Mouse (Mus musculus): ENCODE measurements around the gene Trappc3l. TPM values are rescaled to one million over a fixed set of nuclear protein-coding genes. Genes with fewer than 3 reads are reported as not detected.

The Trappc3l gene
- polyA plus RNA-seq, 1 experiment from 2014 or later: not detected

- ATAC-seq (ENCODE audit: low FRiP score, low TSS enrichment) (peak; percentile 89), DNase-seq (ENCODE audit: low spot score) (peak; percentile 43)
- Histone ChIP-seq H3K27ac (replicated peaks) (no peak overlapping the region), H3K27me3 (ENCODE audit: control insufficient read depth, insufficient read depth, low read length) (no peaks in the 10 kb centered on the region), H3K9ac (ENCODE audit: low read length) (no peak overlapping the region), H3K4me3 (ENCODE audit: low read depth, low read length) (no peak overlapping the region), H3K4me1 (replicated peaks; ENCODE audit: control insufficient read depth, insufficient read depth) (no peaks in the 10 kb centered on the region), H3K36me3 (ENCODE audit: control insufficient read depth, insufficient read depth, low read length) (no peaks in the 10 kb centered on the region), H3K4me2 (replicated peaks; ENCODE audit: low read depth) (no peak overlapping the region), H3K9me3 (ENCODE audit: control insufficient read depth, low read length) (no peaks in the 10 kb centered on the region; the same call in 1 of the 2 replicates)
- WGBS: 44% methylated on average over 4 of the region's 4 CpGs
- no peak for TF ChIP-seq EP300 (optimal IDR thresholded peaks at IDR 0.05)
- TF ChIP-seq CTCF (IDR thresholded peaks at IDR 0.05; ENCODE audit: low read depth): no peak
These were observed 102.4 kb downstream of the Trappc3l start for GRCm38 (mm10) chr10:34139768-34140167.

- Histone ChIP-seq H3K27me3 (ENCODE audit: control insufficient read depth, insufficient read depth, low read length) (no peaks in the 10 kb centered on the region), H3K9ac (ENCODE audit: low read length) (no peak overlapping the region), H3K4me2 (replicated peaks; ENCODE audit: low read depth) (no peak overlapping the region), H3K36me3 (ENCODE audit: control insufficient read depth, insufficient read depth, low read length) (no peaks in the 10 kb centered on the region), H3K4me3 (ENCODE audit: low read depth, low read length) (no peak overlapping the region), H3K9me3 (ENCODE audit: control insufficient read depth, low read length) (no peaks in the 10 kb centered on the region; the same call in 1 of the 2 replicates), H3K27ac (replicated peaks) (no peak overlapping the region), H3K4me1 (replicated peaks; ENCODE audit: control insufficient read depth, insufficient read depth) (no peaks in the 10 kb centered on the region)
- ATAC-seq (ENCODE audit: low FRiP score, low TSS enrichment) (no peak), DNase-seq (ENCODE audit: low spot score) (no peak)
- no peak for TF ChIP-seq CTCF (IDR thresholded peaks at IDR 0.05; ENCODE audit: low read depth)
- TF ChIP-seq EP300 (optimal IDR thresholded peaks at IDR 0.05): no peak
- 91% methylated on average over 2 of the region's 2 CpGs for WGBS
These were observed 104.3 kb downstream of the Trappc3l start for GRCm38 (mm10) chr10:34141693-34142092.

- 75% methylated on average over 3 of the region's 3 CpGs for WGBS
- Histone ChIP-seq H3K27me3 (ENCODE audit: control insufficient read depth, insufficient read depth, low read length) (no peaks in the 10 kb centered on the region), H3K9me3 (ENCODE audit: control insufficient read depth, low read length) (no peaks in the 10 kb centered on the region), H3K27ac (replicated peaks) (no peak overlapping the region), H3K4me3 (ENCODE audit: low read depth, low read length) (no peak overlapping the region), H3K9ac (ENCODE audit: low read length) (no peak overlapping the region), H3K36me3 (ENCODE audit: control insufficient read depth, insufficient read depth, low read length) (peaks cover 4% of the 10 kb centered on the region; the same call in 1 of the 2 replicates), H3K4me2 (replicated peaks; ENCODE audit: low read depth) (no peak overlapping the region), H3K4me1 (replicated peaks; ENCODE audit: control insufficient read depth, insufficient read depth) (no peaks in the 10 kb centered on the region)
- ATAC-seq (ENCODE audit: low FRiP score, low TSS enrichment) (no peak), DNase-seq (ENCODE audit: low spot score) (no peak)
- TF ChIP-seq EP300 (optimal IDR thresholded peaks at IDR 0.05): no peak
- TF ChIP-seq CTCF (IDR thresholded peaks at IDR 0.05; ENCODE audit: low read depth): no peak
These were observed 112.4 kb downstream of the Trappc3l start for GRCm38 (mm10) chr10:34149772-34150171.

DNA sequence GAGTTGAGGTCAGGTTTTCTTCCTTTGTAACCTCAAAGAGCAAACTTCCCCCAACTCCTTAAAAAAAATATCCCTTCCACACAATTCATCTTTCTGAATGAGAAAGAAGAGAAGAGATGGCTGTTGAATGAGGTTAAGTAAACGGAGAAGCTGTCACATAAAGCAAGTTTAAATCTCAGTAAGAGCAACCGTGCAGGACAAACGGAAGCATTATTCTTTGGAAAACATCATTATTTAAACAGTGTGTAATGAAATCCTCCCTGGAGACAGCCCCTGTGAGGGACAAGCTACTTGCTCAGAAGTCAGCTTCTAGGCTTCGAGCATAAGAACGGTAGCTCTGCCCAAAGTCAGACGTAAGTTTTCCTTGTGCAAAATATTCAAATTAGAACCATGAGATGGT, 113.1 kb downstream of the Trappc3l start:
- Histone ChIP-seq H3K27me3 (ENCODE audit: control insufficient read depth, insufficient read depth, low read length) (no peaks in the 10 kb centered on the region), H3K36me3 (ENCODE audit: control insufficient read depth, insufficient read depth, low read length) (peaks cover 4% of the 10 kb centered on the region; the same call in 1 of the 2 replicates), H3K4me3 (ENCODE audit: low read depth, low read length) (no peak overlapping the region), H3K9ac (ENCODE audit: low read length) (no peak overlapping the region), H3K4me1 (replicated peaks; ENCODE audit: control insufficient read depth, insufficient read depth) (no peaks in the 10 kb centered on the region), H3K9me3 (ENCODE audit: control insufficient read depth, low read length) (no peaks in the 10 kb centered on the region), H3K4me2 (replicated peaks; ENCODE audit: low read depth) (no peak overlapping the region), H3K27ac (replicated peaks) (no peak overlapping the region)
- no peak for ATAC-seq (ENCODE audit: low FRiP score, low TSS enrichment)
- WGBS: 22% methylated on average over 6 of the region's 6 CpGs
- TF ChIP-seq CTCF (IDR thresholded peaks at IDR 0.05; ENCODE audit: low read depth) (no peak), EP300 (optimal IDR thresholded peaks at IDR 0.05) (no peak)
- DNase-seq (ENCODE audit: low spot score): no peak

DNA sequence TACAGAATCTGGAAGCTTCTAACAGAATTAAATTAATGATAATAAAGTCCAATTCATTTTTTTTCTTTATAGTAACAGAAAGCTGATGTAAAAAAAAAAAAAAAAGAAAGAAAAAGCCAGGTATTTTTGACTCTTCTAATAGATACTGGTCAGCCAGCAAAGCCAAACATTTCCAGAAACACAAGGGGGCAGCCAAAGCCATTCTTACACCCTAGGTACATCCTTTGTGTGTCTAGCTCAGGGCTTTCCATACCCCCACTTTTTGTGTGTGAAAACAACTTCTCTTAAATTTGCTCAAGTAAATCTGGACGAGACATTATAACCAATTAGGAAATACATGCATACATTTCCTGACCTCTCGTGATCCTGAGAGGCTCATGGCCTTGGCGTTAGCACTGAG, 114.4 kb downstream of the Trappc3l start:
- H3K9me3 ChIP-seq (ENCODE audit: control insufficient read depth, low read length): no peaks in the 10 kb centered on the region
- no peaks in the 10 kb centered on the region for H3K27me3 ChIP-seq (ENCODE audit: control insufficient read depth, insufficient read depth, low read length)
- H3K27ac ChIP-seq (replicated peaks): no peak overlapping the region
- TF ChIP-seq CTCF (IDR thresholded peaks at IDR 0.05; ENCODE audit: low read depth) (peak; percentile 64), EP300 (optimal IDR thresholded peaks at IDR 0.05) (no peak)
- DNase-seq (ENCODE audit: low spot score) (no peak), ATAC-seq (ENCODE audit: low FRiP score, low TSS enrichment) (no peak)
- H3K9ac ChIP-seq (ENCODE audit: low read length): no peak overlapping the region
- 73% methylated on average over 3 of the region's 3 CpGs for WGBS
- peaks cover 4% of the 10 kb centered on the region; the same call in 1 of the 2 replicates for H3K36me3 ChIP-seq (ENCODE audit: control insufficient read depth, insufficient read depth, low read length)
- no peak overlapping the region for H3K4me3 ChIP-seq (ENCODE audit: low read depth, low read length)
- no peaks in the 10 kb centered on the region for H3K4me1 ChIP-seq (replicated peaks; ENCODE audit: control insufficient read depth, insufficient read depth)
- H3K4me2 ChIP-seq (replicated peaks; ENCODE audit: low read depth): no peak overlapping the region

- Histone ChIP-seq H3K4me3 (ENCODE audit: low read depth, low read length) (no peak overlapping the region), H3K4me1 (replicated peaks; ENCODE audit: control insufficient read depth, insufficient read depth) (no peaks in the 10 kb centered on the region), H3K36me3 (ENCODE audit: control insufficient read depth, insufficient read depth, low read length) (peaks cover 4% of the 10 kb centered on the region; the same call in 1 of the 2 replicates), H3K27me3 (ENCODE audit: control insufficient read depth, insufficient read depth, low read length) (no peaks in the 10 kb centered on the region), H3K4me2 (replicated peaks; ENCODE audit: low read depth) (no peak overlapping the region), H3K9me3 (ENCODE audit: control insufficient read depth, low read length) (no peaks in the 10 kb centered on the region), H3K27ac (replicated peaks) (no peak overlapping the region), H3K9ac (ENCODE audit: low read length) (no peak overlapping the region)
- WGBS: 77% methylated on average over 12 of the region's 12 CpGs
- no peak for DNase-seq (ENCODE audit: low spot score)
- TF ChIP-seq CTCF (IDR thresholded peaks at IDR 0.05; ENCODE audit: low read depth) (no peak), EP300 (optimal IDR thresholded peaks at IDR 0.05) (no peak)
- no peak for ATAC-seq (ENCODE audit: low FRiP score, low TSS enrichment)
These were observed 118.6 kb downstream of the Trappc3l start for GRCm38 (mm10) chr10:34155796-34156554.

Other genes starting within 250 kb of the Trappc3l start
- gene Sult3a1, start 179.9 kb upstream of the Trappc3l start, polyA plus RNA-seq (2015; fragmentation: Nextera tagmentation; extraction: Ambion mirVana): not detected in 2 replicates
- 0.12 TPM in 1 of 2 replicates, not detected in the other for gene Rsph4a, start 132.5 kb upstream of the Trappc3l start, polyA plus RNA-seq (2015; fragmentation: Nextera tagmentation; extraction: Ambion mirVana)
- 8.6 and 8.8 TPM in 2 replicates for gene Zup1, start 86.3 kb upstream of the Trappc3l start, polyA plus RNA-seq (2015; fragmentation: Nextera tagmentation; extraction: Ambion mirVana)
- gene Rwdd1, start 18.0 kb upstream of the Trappc3l start, polyA plus RNA-seq (2015; fragmentation: Nextera tagmentation; extraction: Ambion mirVana): 104 and 109 TPM in 2 replicates
- gene Calhm4, start 6.7 kb downstream of the Trappc3l start, polyA plus RNA-seq (2015; fragmentation: Nextera tagmentation; extraction: Ambion mirVana): not detected in 2 replicates
- 2.4 and 2.5 TPM in 2 replicates for gene Calhm5, start 58.9 kb downstream of the Trappc3l start, polyA plus RNA-seq (2015; fragmentation: Nextera tagmentation; extraction: Ambion mirVana)
- 0.74 and 1.1 TPM in 2 replicates for gene Calhm6, start 90.4 kb downstream of the Trappc3l start, polyA plus RNA-seq (2015; fragmentation: Nextera tagmentation; extraction: Ambion mirVana)
- gene Dse, start 170.1 kb downstream of the Trappc3l start, polyA plus RNA-seq (2015; fragmentation: Nextera tagmentation; extraction: Ambion mirVana): 7.5 and 8.3 TPM in 2 replicates
- 46.7 and 49.1 TPM in 2 replicates for gene Tspyl1, start 244.6 kb downstream of the Trappc3l start, polyA plus RNA-seq (2015; fragmentation: Nextera tagmentation; extraction: Ambion mirVana)

Data from stomach, postnatal 0 days (tissue).